Comparison of ENCODE assay signal across 35 mouse cellular contexts in the genomic region with DNA sequence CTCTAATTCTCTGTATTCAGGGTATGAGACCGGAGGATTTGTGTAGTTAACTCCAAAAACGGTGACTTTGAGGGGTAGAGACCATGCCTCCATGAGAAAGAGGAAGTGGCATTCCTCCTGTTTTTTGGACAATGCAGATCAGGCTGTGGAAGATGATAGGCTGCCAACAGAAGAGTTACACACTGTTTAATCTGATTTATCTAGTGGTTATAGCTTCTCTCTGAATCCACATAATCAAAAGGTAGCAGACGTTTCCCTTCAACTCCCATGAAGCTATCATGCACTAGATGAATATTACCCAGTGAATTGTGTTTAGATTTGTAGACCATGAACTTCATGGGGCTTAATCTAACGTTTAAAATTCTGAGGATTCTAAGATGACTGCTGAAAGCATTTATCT.
"Had no signal": no experiment of that assay in that cellular context is flagged by ENCODE, and none has a peak within 500 bp of the region (broad histone marks: within the 10 kb centered on the region; RNA-seq: fewer than 3 reads in every experiment).

No protein-coding gene starts in this region.

- H3K4me2 ChIP-seq: heart, embryonic 11.5 days; heart, embryonic 12.5 days; heart, embryonic 13.5 days; heart, embryonic 15.5 days; hindbrain, embryonic 12.5 days; hindbrain, embryonic 13.5 days; hindbrain, embryonic 14.5 days; hindbrain, embryonic 15.5 days; intestine, embryonic 15.5 days; kidney, embryonic 15.5 days had no signal

- H3K27ac ChIP-seq: heart, embryonic 13.5 days; heart, embryonic 15.5 days; hindbrain, embryonic 10.5 days; hindbrain, embryonic 12.5 days; hindbrain, embryonic 13.5 days; hindbrain, embryonic 14.5 days; hindbrain, embryonic 15.5 days; hindbrain, postnatal 0 days; intestine, embryonic 15.5 days; kidney, embryonic 15.5 days; kidney, postnatal 0 days; layer of hippocampus, adult 2 months; left cerebral cortex, adult 2 months had no signal

- DNase-seq: heart, postnatal 10 days; heart, postnatal 14 days; heart, postnatal 36 days; heart, postnatal 4 days; kidney, adult 11 months; kidney, adult 18-20 months; kidney, adult 2 months; kidney, adult 8-10 months; kidney, adult 9 months; kidney, postnatal 10 days; kidney, postnatal 14 days; kidney, postnatal 25 days; kidney, postnatal 36 days; kidney, postnatal 4 days; layer of hippocampus, adult 9-11 months; layer of hippocampus, postnatal 36 days had no signal

- H3K4me3 ChIP-seq: heart, embryonic 12.5 days; heart, embryonic 13.5 days; heart, embryonic 15.5 days; hindbrain, embryonic 10.5 days; hindbrain, embryonic 12.5 days; hindbrain, embryonic 13.5 days; hindbrain, embryonic 15.5 days; intestine, embryonic 15.5 days; kidney, embryonic 15.5 days; layer of hippocampus, adult 2 months; left cerebral cortex, adult 2 months had no signal

- H3K36me3 ChIP-seq: heart, embryonic 12.5 days; heart, embryonic 13.5 days; heart, embryonic 15.5 days; hindbrain, embryonic 10.5 days; hindbrain, embryonic 12.5 days; hindbrain, embryonic 13.5 days; hindbrain, embryonic 15.5 days; intestine, embryonic 15.5 days; kidney, embryonic 15.5 days had no signal

- H3K9ac ChIP-seq: heart, embryonic 12.5 days; heart, embryonic 13.5 days; heart, embryonic 15.5 days; hindbrain, embryonic 12.5 days; hindbrain, embryonic 13.5 days; hindbrain, embryonic 14.5 days; hindbrain, embryonic 15.5 days; intestine, embryonic 15.5 days; kidney, embryonic 15.5 days had no signal

- ATAC-seq: hindbrain, embryonic 16.5 days; hindbrain, postnatal 0 days; inflammation-experienced regulatory T-cells, adult 6 months; intestine, embryonic 15.5 days; intestine, embryonic 16.5 days; intestine, postnatal 0 days had no signal

- H3K4me1 ChIP-seq: heart, embryonic 12.5 days; heart, embryonic 13.5 days; heart, embryonic 15.5 days; hindbrain, embryonic 10.5 days; hindbrain, embryonic 12.5 days; hindbrain, embryonic 13.5 days; hindbrain, embryonic 15.5 days; intestine, embryonic 15.5 days; kidney, embryonic 15.5 days had no signal

- H3K27me3 ChIP-seq: heart, embryonic 12.5 days; heart, embryonic 13.5 days; heart, embryonic 15.5 days; hindbrain, embryonic 12.5 days; hindbrain, embryonic 13.5 days; hindbrain, embryonic 15.5 days; intestine, embryonic 15.5 days; kidney, embryonic 15.5 days had no signal

- H3K9me3 ChIP-seq: heart, embryonic 12.5 days; heart, embryonic 13.5 days; heart, embryonic 15.5 days; hindbrain, embryonic 10.5 days; hindbrain, embryonic 12.5 days; hindbrain, embryonic 13.5 days; hindbrain, embryonic 15.5 days; intestine, embryonic 15.5 days; kidney, embryonic 15.5 days had no signal
